Mouse (Mus musculus) adrenal gland, adult 2 months (tissue): ENCODE measurements around the gene Strada. TPM values are rescaled to one million over a fixed set of nuclear protein-coding genes. Genes with fewer than 3 reads are reported as not detected.
"Not testable (repeated sequence)": the region's sequence is repeated elsewhere in the genome, so short reads cannot be mapped to it uniquely, and the experiment has no call there.

Experiments
- DNase-seq: peaks from one replicate; pipeline ENCODE4 v3.0.0; 2021
- polyA plus RNA-seq: library from polyadenylated mRNA; depleted of rRNA; stranded (reverse); fragments of >200 nt; gene quantifications from 2 replicates; pipeline ENCODE4 v1.2.3, GENCODE M21; 2012; rRNA removed
- total RNA-seq, 2 experiments: library from RNA; stranded (reverse); gene quantifications; 2 replicates each; pipeline ENCODE4 v1.2.3; 2021

Gene Strada
- total and polyA plus RNA-seq, 3 experiments = 14.9 to 20.6 (median 16.1) TPM

- DNase-seq = no peak
Observed at GRCm38 (mm10) chr11:106155761-106156160, 46.2 kb downstream of the Strada start.

- no peak for DNase-seq
Observed at GRCm38 (mm10) chr11:106154770-106155169, 47.2 kb downstream of the Strada start.

DNA sequence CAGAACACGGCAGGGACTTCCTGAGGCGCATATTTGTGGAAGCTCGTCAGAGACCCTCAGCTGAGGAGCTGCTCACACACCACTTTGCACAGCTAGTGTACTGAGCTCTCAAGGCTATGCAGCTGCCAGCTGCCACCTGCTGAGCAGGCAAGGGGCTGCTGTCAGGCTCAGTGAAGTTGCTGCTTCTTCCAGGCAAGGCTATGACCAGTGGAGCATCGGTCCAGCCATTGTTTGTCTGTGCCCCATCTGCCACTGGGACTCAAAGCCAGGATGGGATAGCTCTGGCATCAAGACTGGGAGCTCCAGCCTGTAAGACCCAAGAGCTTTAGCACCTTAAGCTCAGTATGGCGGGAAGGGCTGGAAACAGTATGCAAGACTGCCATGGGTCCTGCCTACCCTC lies 47.9 kb downstream of the Strada start:
- DNase-seq = no peak

- no peak for DNase-seq
Observed at GRCm38 (mm10) chr11:106152132-106152531, 49.8 kb downstream of the Strada start.

DNA sequence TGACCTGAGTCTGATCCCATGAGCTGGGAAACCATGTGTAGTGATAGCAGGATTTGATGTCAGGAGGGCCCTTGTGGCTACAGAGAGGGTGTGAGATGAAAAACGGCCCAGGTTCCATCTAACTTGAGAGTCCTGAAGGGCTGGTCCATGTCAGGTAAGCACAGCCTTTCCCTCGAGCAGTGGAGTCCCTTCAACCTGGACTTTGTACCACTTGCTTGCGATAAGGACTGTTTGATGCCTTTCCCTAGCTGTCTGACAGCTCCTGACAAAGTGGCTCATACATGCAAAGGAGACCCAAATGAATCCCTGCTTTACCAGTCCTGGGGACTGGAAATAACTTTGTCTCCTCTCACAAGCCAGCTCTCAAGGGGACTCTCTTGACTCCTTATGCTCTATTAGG lies 50.7 kb downstream of the Strada start:
- no peak for DNase-seq

GRCm38 (mm10) chr11:106134580-106135528 lies 67.1 kb downstream of the Strada start:
- DNase-seq = peak; percentile 92

DNA sequence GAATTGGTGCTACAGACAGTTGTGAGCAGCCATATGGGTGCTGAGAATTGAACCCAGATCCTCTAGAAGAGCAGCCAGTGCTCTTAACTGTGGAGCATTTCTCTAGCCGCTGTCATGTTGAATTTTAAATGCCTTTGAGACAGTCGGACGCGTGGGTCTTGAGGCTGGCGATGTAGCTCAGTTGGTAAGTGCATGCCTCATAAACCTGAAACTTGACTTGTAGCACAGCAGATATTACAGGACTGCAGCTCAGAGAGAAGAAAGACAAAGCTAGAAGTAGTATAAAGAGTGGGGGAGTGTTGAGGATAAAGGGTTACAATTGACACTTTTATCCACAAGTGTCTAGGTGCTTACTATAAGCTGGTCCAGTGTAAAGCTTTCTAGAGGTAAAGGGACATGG lies 69.5 kb downstream of the Strada start:
- no peak for DNase-seq

- DNase-seq = no peak
Observed at GRCm38 (mm10) chr11:106129477-106129876, 72.5 kb downstream of the Strada start.

DNA sequence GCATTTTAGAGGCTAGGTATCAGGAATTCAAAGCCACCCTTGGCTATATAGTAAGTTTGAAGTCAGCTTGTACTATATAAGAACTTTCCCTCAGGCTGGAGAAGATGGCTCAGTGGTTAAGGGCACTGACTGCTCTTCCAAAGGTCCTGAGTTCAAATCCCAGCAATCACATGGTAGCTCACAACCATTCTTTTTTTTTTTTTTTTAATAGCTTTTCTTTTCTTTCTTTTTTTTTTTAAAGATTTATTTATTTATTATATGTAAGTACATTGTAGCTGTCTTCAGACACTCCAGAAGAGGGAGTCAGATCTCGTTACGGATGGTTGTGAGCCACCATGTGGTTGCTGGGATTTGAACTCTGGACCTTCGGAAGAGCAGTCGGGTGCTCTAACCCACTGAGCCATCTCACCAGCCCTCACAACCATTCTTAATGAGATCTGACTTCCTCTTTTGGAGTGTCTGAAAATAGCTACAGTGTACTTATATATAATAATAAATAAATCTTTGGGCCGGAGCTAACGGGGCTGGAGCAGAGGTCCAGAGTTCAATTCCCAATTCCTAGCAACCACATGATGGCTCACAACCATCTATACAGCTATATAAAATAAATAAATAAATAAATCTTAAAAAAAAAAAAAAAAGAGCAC lies 75.1 kb downstream of the Strada start:
- not testable (repeated sequence) for DNase-seq

DNA sequence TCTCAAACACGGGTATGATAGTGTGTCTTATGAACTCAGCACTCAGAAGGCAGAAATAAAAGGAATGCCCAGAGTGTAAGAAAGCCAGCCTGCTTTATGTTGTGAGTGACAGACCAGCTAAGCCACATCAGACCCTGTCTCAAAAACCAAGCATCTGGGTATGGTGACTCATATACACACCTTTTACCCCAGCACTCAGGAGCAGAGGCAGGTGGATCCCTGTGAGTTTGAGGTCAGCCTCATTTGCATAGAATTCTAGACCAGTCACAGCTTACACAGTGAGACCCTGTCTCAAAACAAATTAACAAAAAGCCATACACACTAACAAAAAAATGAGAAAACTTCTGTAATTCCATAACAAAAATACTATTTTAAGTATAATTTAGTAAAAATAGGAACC lies 76.1 kb downstream of the Strada start:
- no peak for DNase-seq

DNA sequence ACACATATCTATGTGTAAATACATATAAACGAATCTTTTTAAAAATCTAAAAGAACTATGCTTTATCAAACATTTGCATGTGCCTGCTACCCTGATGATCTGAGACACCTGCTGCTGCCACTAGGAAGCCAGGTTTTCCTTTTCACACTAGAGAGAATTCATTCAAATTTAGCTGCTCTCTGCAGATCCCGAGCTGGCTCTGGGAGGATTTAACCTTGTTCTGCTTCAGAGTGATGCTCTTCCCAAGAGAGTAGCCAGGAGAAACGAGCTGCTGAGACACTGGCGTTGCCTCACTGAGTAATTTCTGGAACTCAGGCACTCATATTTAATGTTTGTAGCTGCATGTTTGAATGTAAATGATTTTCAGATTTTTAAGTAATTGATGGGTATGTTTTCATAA lies 77.2 kb downstream of the Strada start:
- DNase-seq = no peak

DNA sequence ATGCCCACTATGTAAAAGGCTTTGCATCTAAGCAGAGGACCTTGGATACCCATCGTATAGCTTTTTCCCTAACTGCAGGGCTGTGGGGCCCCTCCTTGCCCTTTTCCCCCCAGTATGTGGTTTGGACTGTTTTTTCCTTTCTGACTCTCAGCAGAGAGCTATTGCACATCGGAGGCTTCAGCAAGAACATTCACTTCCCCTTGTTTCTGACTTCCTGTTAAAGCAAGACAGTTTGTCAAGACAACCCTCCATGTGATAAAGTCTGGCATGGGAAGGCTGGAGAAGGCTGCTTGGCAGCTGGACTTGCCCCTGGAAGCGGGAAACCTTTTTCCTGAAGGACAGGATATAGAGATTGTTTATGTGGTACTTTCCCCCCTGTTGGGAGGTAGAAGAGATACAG lies 79.2 kb downstream of the Strada start:
- peak; percentile 22 for DNase-seq

DNA sequence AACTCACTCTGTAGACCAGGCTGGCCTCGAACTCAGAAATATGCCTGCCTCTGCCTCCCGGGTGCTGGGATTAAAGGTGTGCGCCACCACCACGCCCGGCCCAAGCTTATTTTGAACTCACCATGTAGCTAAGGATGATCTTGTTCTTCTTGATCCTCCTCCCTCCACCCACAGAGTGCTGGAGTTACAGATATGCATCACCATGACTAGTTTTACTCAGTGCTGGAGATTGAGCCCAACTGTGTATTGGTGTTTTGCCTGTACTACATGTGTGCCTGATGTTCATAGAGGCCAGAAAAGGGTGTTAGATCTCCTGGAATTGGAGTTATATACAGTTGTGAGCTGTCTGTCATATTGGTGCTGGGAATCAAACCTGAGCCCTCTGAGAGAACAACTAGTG lies 79.7 kb downstream of the Strada start:
- DNase-seq = no peak

Other genes with a start within 250 kb of the Strada start
- 100 to 1,000 TPM; 103 to 236 TPM for gene Cyb561, start 248.8 kb downstream of the Strada start, total RNA-seq
- gene Cyb561, start 248.8 kb downstream of the Strada start, polyA plus RNA-seq = 127 and 140 TPM in 2 replicates
- 10 to 100 TPM in 1 of 2 experiments, 1 to 10 TPM in 1; 9.3 to 15.9 TPM for gene Ace, start 234.2 kb downstream of the Strada start, total RNA-seq
- gene Ace, start 234.2 kb downstream of the Strada start, polyA plus RNA-seq = 8.3 and 11.8 TPM in 2 replicates
- not detected for gene Ace3, start 207.5 kb downstream of the Strada start, total RNA-seq
- not detected in 2 replicates for gene Ace3, start 207.5 kb downstream of the Strada start, polyA plus RNA-seq
- gene Kcnh6, start 194.0 kb downstream of the Strada start, total RNA-seq = under 1 TPM; 0.07 to 0.14 TPM
- 0.46 and 0.48 TPM in 2 replicates for gene Kcnh6, start 194.0 kb downstream of the Strada start, polyA plus RNA-seq
- gene Dcaf7, start 165.3 kb downstream of the Strada start, total RNA-seq = 10 to 100 TPM; 39.6 to 57.8 TPM
- 80.6 and 81.8 TPM in 2 replicates for gene Dcaf7, start 165.3 kb downstream of the Strada start, polyA plus RNA-seq
- gene Taco1, start 136.1 kb downstream of the Strada start, total RNA-seq = 10 to 100 TPM; 25.8 to 37.8 TPM
- gene Taco1, start 136.1 kb downstream of the Strada start, polyA plus RNA-seq = 17.4 and 17.5 TPM in 2 replicates
- gene Map3k3, start 117.6 kb downstream of the Strada start, total RNA-seq = 10 to 100 TPM; 32.0 to 39.7 TPM
- gene Map3k3, start 117.6 kb downstream of the Strada start, polyA plus RNA-seq = 19.9 and 20.8 TPM in 2 replicates
- gene Gm10840, start 41.3 kb downstream of the Strada start, total RNA-seq = not detected
- not detected in 2 replicates for gene Gm10840, start 41.3 kb downstream of the Strada start, polyA plus RNA-seq
- 10 to 100 TPM in 1 of 2 experiments, 1 to 10 TPM in 1; 9.5 to 17.1 TPM for gene Limd2, start 41.3 kb downstream of the Strada start, total RNA-seq
- gene Limd2, start 41.3 kb downstream of the Strada start, polyA plus RNA-seq = 18.1 and 20.0 TPM in 2 replicates
- 100 to 1,000 TPM; 104 to 112 TPM for gene Ccdc47, start 14.2 kb upstream of the Strada start, total RNA-seq
- gene Ccdc47, start 14.2 kb upstream of the Strada start, polyA plus RNA-seq = 5.6 and 9.5 TPM in 2 replicates
- gene Ddx42, start 14.8 kb upstream of the Strada start, total RNA-seq = 10 to 100 TPM; 46.6 to 51.0 TPM
- gene Ddx42, start 14.8 kb upstream of the Strada start, polyA plus RNA-seq = 7.0 and 9.2 TPM in 2 replicates
- gene Ftsj3, start 53.9 kb upstream of the Strada start, total RNA-seq = 10 to 100 TPM; 49.8 to 53.1 TPM
- 16.2 and 22.5 TPM in 2 replicates for gene Ftsj3, start 53.9 kb upstream of the Strada start, polyA plus RNA-seq
- gene Psmc5, start 54.0 kb upstream of the Strada start, total RNA-seq = 100 to 1,000 TPM; 138 to 164 TPM
- gene Psmc5, start 54.0 kb upstream of the Strada start, polyA plus RNA-seq = 12.4 and 12.9 TPM in 2 replicates
- gene Smarcd2, start 70.8 kb upstream of the Strada start, total RNA-seq = 10 to 100 TPM; 64.5 to 80.6 TPM
- 112 and 121 TPM in 2 replicates for gene Smarcd2, start 70.8 kb upstream of the Strada start, polyA plus RNA-seq
- gene Tcam1, start 74.5 kb upstream of the Strada start, total RNA-seq = under 1 TPM; 0.10 to 0.26 TPM
- gene Tcam1, start 74.5 kb upstream of the Strada start, polyA plus RNA-seq = not detected in 2 replicates
- gene Gh, start 99.7 kb upstream of the Strada start, total RNA-seq = not detected
- gene Gh, start 99.7 kb upstream of the Strada start, polyA plus RNA-seq = not detected in 2 replicates
- gene Cd79b, start 112.6 kb upstream of the Strada start, total RNA-seq = under 1 TPM; 0.79 to 0.81 TPM
- gene Cd79b, start 112.6 kb upstream of the Strada start, polyA plus RNA-seq = 0.93 and 1.1 TPM in 2 replicates
- under 1 TPM; 0.07 to 0.09 TPM for gene Scn4a, start 151.1 kb upstream of the Strada start, total RNA-seq
- 0.01 and 0.15 TPM in 2 replicates for gene Scn4a, start 151.1 kb upstream of the Strada start, polyA plus RNA-seq
- not detected for gene Prr29, start 163.3 kb upstream of the Strada start, total RNA-seq
- gene Prr29, start 163.3 kb upstream of the Strada start, polyA plus RNA-seq = not detected in 2 replicates
- 10 to 100 TPM; 11.9 to 16.2 TPM for gene Icam2, start 185.9 kb upstream of the Strada start, total RNA-seq
- gene Icam2, start 185.9 kb upstream of the Strada start, polyA plus RNA-seq = 25.0 and 29.8 TPM in 2 replicates